Mouse (Mus musculus) urinary bladder, postnatal 25 days (tissue): Measurements from ENCODE around the gene Rprml.

ENCODE experiments used
- DNase-seq: peaks from one replicate; pipeline ENCODE4 v3.0.0; 2022; ENCODE audit warnings: low spot score

The Rprml gene

GRCm38 (mm10) chr11:103649301-103649982 lies at the start of gene Rprml:
Gene Rprml, plus strand, starts transcription at chr11:103649570.
- DNase-seq = no peak

- DNase-seq = no peak
Measured at GRCm38 (mm10) chr11:103606611-103607010, 42.8 kb upstream of the Rprml start.

GRCm38 (mm10) chr11:103610772-103611171 lies 38.6 kb upstream of the Rprml start:
- no peak for DNase-seq

GRCm38 (mm10) chr11:103621040-103621439 lies 28.3 kb upstream of the Rprml start, which contains the start of gene Gm884:
Gene Gm884, minus strand, starts transcription at chr11:103621140.
- DNase-seq = no peak

- DNase-seq = no peak
Measured at GRCm38 (mm10) chr11:103627453-103627852, 21.9 kb upstream of the Rprml start.

GRCm38 (mm10) chr11:103634806-103635205 lies 14.6 kb upstream of the Rprml start:
- no peak for DNase-seq

GRCm38 (mm10) chr11:103635481-103635880 lies 13.9 kb upstream of the Rprml start:
- DNase-seq = no peak

GRCm38 (mm10) chr11:103636261-103636660 lies 13.1 kb upstream of the Rprml start:
- DNase-seq = no peak

- DNase-seq = no peak
Measured at GRCm38 (mm10) chr11:103638790-103639189, 10.6 kb upstream of the Rprml start, which contains the start of gene Lyzl6. Gene Lyzl6, minus strand, starts transcription at chr11:103638890.

GRCm38 (mm10) chr11:103639407-103639946 lies 9.9 kb upstream of the Rprml start:
- peak; percentile 46 for DNase-seq

GRCm38 (mm10) chr11:103643211-103643610 lies 6.2 kb upstream of the Rprml start:
- no peak for DNase-seq

- DNase-seq = no peak
Measured at GRCm38 (mm10) chr11:103645731-103646130, 3.6 kb upstream of the Rprml start.

- DNase-seq = no peak
Measured at GRCm38 (mm10) chr11:103646301-103646700, 3.1 kb upstream of the Rprml start.

GRCm38 (mm10) chr11:103647921-103648620 lies 1.3 kb upstream of the Rprml start:
- DNase-seq = no peak

- no peak for DNase-seq
Measured at GRCm38 (mm10) chr11:103648656-103649055, 714 bp upstream of the Rprml start.

- DNase-seq = no peak
Measured at GRCm38 (mm10) chr11:103649983-103650493, 668 bp downstream of the Rprml start.

- no peak for DNase-seq
Measured at GRCm38 (mm10) chr11:103651426-103651825, 2.1 kb downstream of the Rprml start.

- no peak for DNase-seq
Measured at GRCm38 (mm10) chr11:103653359-103653965, 4.1 kb downstream of the Rprml start.

- DNase-seq = peak; percentile 43
Measured at GRCm38 (mm10) chr11:103656520-103656919, 7.2 kb downstream of the Rprml start.

- no peak for DNase-seq
Measured at GRCm38 (mm10) chr11:103658189-103658588, 8.8 kb downstream of the Rprml start.

- DNase-seq = no peak
Measured at GRCm38 (mm10) chr11:103661863-103662262, 12.5 kb downstream of the Rprml start.

GRCm38 (mm10) chr11:103662546-103662945 lies 13.2 kb downstream of the Rprml start:
- no peak for DNase-seq
